Mouse (Mus musculus) lung, postnatal 36 days (tissue): Measurements from ENCODE around the gene Gm5475.

Experiments
- DNase-seq: peaks from one replicate; pipeline ENCODE4 v3.0.0; 2022; ENCODE audit warnings: mixed read lengths

Gm5475 gene

GRCm38 (mm10) chr15:100451245-100451644 is 29.3 kb downstream of the Gm5475 start:
- peak; percentile 46 for DNase-seq

GRCm38 (mm10) chr15:100452486-100452885 is 30.5 kb downstream of the Gm5475 start:
- DNase-seq, result no peak

GRCm38 (mm10) chr15:100456356-100456991 is 34.5 kb downstream of the Gm5475 start:
- no peak for DNase-seq

GRCm38 (mm10) chr15:100457340-100457739 is 35.4 kb downstream of the Gm5475 start:
- DNase-seq, result peak; percentile 74

- peak; percentile 78 for DNase-seq
Measured at GRCm38 (mm10) chr15:100458055-100458454, 36.1 kb downstream of the Gm5475 start.

GRCm38 (mm10) chr15:100460942-100461341 is 39.0 kb downstream of the Gm5475 start:
- peak; percentile 68 for DNase-seq

GRCm38 (mm10) chr15:100461646-100462045 is 39.7 kb downstream of the Gm5475 start:
- DNase-seq, result no peak

GRCm38 (mm10) chr15:100462086-100462485 is 40.1 kb downstream of the Gm5475 start:
- no peak for DNase-seq

- peak; percentile 89 for DNase-seq
Measured at GRCm38 (mm10) chr15:100463712-100464111, 41.8 kb downstream of the Gm5475 start.

- DNase-seq, result no peak
Measured at GRCm38 (mm10) chr15:100465432-100465831, 43.5 kb downstream of the Gm5475 start.

GRCm38 (mm10) chr15:100467738-100468137 is 45.8 kb downstream of the Gm5475 start:
- DNase-seq, result no peak

GRCm38 (mm10) chr15:100468295-100469188 is 46.6 kb downstream of the Gm5475 start, which contains the start of gene Letmd1:
Letmd1 (plus strand) TSS chr15:100469023.
- DNase-seq, result peak; percentile 89

GRCm38 (mm10) chr15:100469189-100469545 is 47.2 kb downstream of the Gm5475 start:
- DNase-seq, result no peak

GRCm38 (mm10) chr15:100470037-100470436 is 48.1 kb downstream of the Gm5475 start:
- DNase-seq, result no peak

GRCm38 (mm10) chr15:100473926-100474503 is 52.1 kb downstream of the Gm5475 start:
- DNase-seq, result no peak
